In genomic region chr5:128575997-128576579, GRCm38 (mm10) we compare ENCODE assay signal across 15 mouse cellular contexts. TPM values are rescaled to one million over a fixed set of nuclear protein-coding genes. Genes with fewer than 3 reads are reported as not detected.
A peak's percentile ranks its signal among the peaks of the same experiment; 100 is the strongest.
DNase-seq lines count a peak whose midpoint lies in the region; ATAC-seq lines count a peak whose summit lies in the region.
"Had no signal": no experiment of that assay in that cellular context is flagged by ENCODE, and none has a peak within 500 bp of the region (broad histone marks: within the 10 kb centered on the region; RNA-seq: fewer than 3 reads in every experiment).

No protein-coding gene starts in this region.

- H3K9ac ChIP-seq in midbrain, embryonic 11.5 days (ENCODE audit: low read length) = no peak overlapping the region
- H3K9ac ChIP-seq in hindbrain, embryonic 16.5 days (ENCODE audit: low read depth, low read length) = no peak overlapping the region
- H3K9ac ChIP-seq: heart, embryonic 13.5 days; limb, embryonic 13.5 days had no signal

- H3K27ac ChIP-seq in midbrain, embryonic 10.5 days (replicated peaks) = peak overlapping the region; percentile 61
- no peak overlapping the region for H3K27ac ChIP-seq in midbrain, embryonic 11.5 days (ENCODE audit: low read depth, low read length)
- H3K27ac ChIP-seq in hindbrain, embryonic 16.5 days (ENCODE audit: low read depth, low read length) = 0 out of 2 replicates have a peak overlapping the region, but pooled peaks have one; percentile 32
- H3K27ac ChIP-seq: heart, embryonic 13.5 days; macrophage had no signal

- peak; percentile 15 to 41 for DNase-seq in frontal cortex, adult 2 months (ENCODE audit: extremely low spot score in 1 of 2, low spot score in 1 of 2)
- DNase-seq in midbrain, embryonic 10.5 days (ENCODE audit: low spot score) = no peak
- DNase-seq in midbrain, embryonic 11.5 days (ENCODE audit: low spot score, missing footprints) = no peak
- peak; percentile 15 for DNase-seq in right cerebral cortex, postnatal 14 days
- DNase-seq in spleen, postnatal 14 days (ENCODE audit: low spot score in 2 of 2) = no peak
- DNase-seq: cerebellum, adult 8-10 months; gastrocnemius, postnatal 36 days; kidney, postnatal 25 days; thymus, postnatal 25 days had no signal

- H3K4me3 ChIP-seq in midbrain, embryonic 10.5 days = no peak overlapping the region
- H3K4me3 ChIP-seq in midbrain, embryonic 11.5 days (ENCODE audit: low read depth, low read length) = no peak overlapping the region
- H3K4me3 ChIP-seq in hindbrain, embryonic 16.5 days (ENCODE audit: low read length) = no peak overlapping the region
- H3K4me3 ChIP-seq: heart, embryonic 13.5 days; limb, embryonic 13.5 days had no signal

- no peaks in the 10 kb centered on the region for H3K36me3 ChIP-seq in midbrain, embryonic 10.5 days
- no peaks in the 10 kb centered on the region for H3K36me3 ChIP-seq in midbrain, embryonic 11.5 days (ENCODE audit: control insufficient read depth, insufficient read depth, low read length)
- H3K36me3 ChIP-seq in hindbrain, embryonic 16.5 days (ENCODE audit: control insufficient read depth, insufficient read depth, low read length) = no peaks in the 10 kb centered on the region
- H3K36me3 ChIP-seq: heart, embryonic 13.5 days; limb, embryonic 13.5 days had no signal

- ATAC-seq in frontal cortex, adult (ENCODE audit: low TSS enrichment) = no peak; the same call in 1 of the 2 replicates
- no peak for ATAC-seq in midbrain, embryonic 11.5 days (ENCODE audit: low FRiP score)
- ATAC-seq in hindbrain, embryonic 16.5 days = peak; percentile 80
- no peak for ATAC-seq in megakaryocyte, adult 5-6 weeks (ENCODE audit: poor library complexity, severe bottlenecking)

- peaks cover 8% of the 10 kb centered on the region; the same call in 1 of the 2 replicates for H3K9me3 ChIP-seq in midbrain, embryonic 10.5 days (replicated peaks)
- no peaks in the 10 kb centered on the region for H3K9me3 ChIP-seq in midbrain, embryonic 11.5 days (ENCODE audit: control insufficient read depth, low read length)
- H3K9me3 ChIP-seq in hindbrain, embryonic 16.5 days (ENCODE audit: control insufficient read depth, low read length) = no peaks in the 10 kb centered on the region
- H3K9me3 ChIP-seq: limb, embryonic 13.5 days had no signal

- 78% methylated on average over 9 of the region's 9 CpGs for WGBS in midbrain, embryonic 10.5 days
- WGBS in midbrain, embryonic 11.5 days = 75% methylated on average over 9 of the region's 9 CpGs
- WGBS in hindbrain, embryonic 16.5 days = 53% methylated on average over 9 of the region's 9 CpGs

- H3K4me2 ChIP-seq in midbrain, embryonic 11.5 days = no peak overlapping the region
- H3K4me2 ChIP-seq in hindbrain, embryonic 16.5 days (ENCODE audit: low read length) = no peak overlapping the region
- H3K4me2 ChIP-seq: heart, embryonic 13.5 days; limb, embryonic 13.5 days had no signal

- peaks cover 26% of the 10 kb centered on the region for H3K27me3 ChIP-seq in midbrain, embryonic 10.5 days (ENCODE audit: low read depth, poor library complexity, severe bottlenecking)
- no peaks in the 10 kb centered on the region; the same call in 1 of the 2 replicates for H3K27me3 ChIP-seq in midbrain, embryonic 11.5 days (ENCODE audit: control insufficient read depth, insufficient read depth, low read length)
- no peaks in the 10 kb centered on the region for H3K27me3 ChIP-seq in hindbrain, embryonic 16.5 days (replicated peaks; ENCODE audit: control insufficient read depth, insufficient read depth, low read length)
- H3K27me3 ChIP-seq: limb, embryonic 13.5 days had no signal

- peaks cover 33% of the 10 kb centered on the region for H3K4me1 ChIP-seq in midbrain, embryonic 10.5 days
- H3K4me1 ChIP-seq in midbrain, embryonic 11.5 days (ENCODE audit: control insufficient read depth, insufficient read depth, low read length) = peaks cover 9% of the 10 kb centered on the region
- H3K4me1 ChIP-seq in hindbrain, embryonic 16.5 days (ENCODE audit: control insufficient read depth, insufficient read depth, low read depth, low read length) = peaks cover 3% of the 10 kb centered on the region

RNA-seq across cellular contexts. Expression of gene Fzd10, which starts 24.6 kb away (rescaled TPM):
- 1.3 and 1.8 TPM in 2 replicates for polyA plus RNA-seq in frontal cortex, adult 2 months (2012; rRNA removed)
- polyA plus RNA-seq in midbrain, embryonic 10.5 days (2016; fragmentation: Nextera tagmentation; extraction: Ambion mirVana) = 14.0 and 15.0 TPM in 2 replicates
- 22.4 and 25.6 TPM in 2 replicates for polyA plus RNA-seq in midbrain, embryonic 11.5 days (2014; fragmentation: Nextera tagmentation; extraction: Ambion mirVana)
- 2.9 and 3.1 TPM in 2 replicates for polyA plus RNA-seq in hindbrain, embryonic 16.5 days (2015; fragmentation: Nextera tagmentation; extraction: Ambion mirVana)
- total RNA-seq in megakaryocyte, adult 5-6 weeks (2015) = not detected in 2 replicates
- total RNA-seq in megakaryocyte, adult 5-6 weeks (2017) = 0.11 TPM in 1 of 2 replicates, not detected in the other
- polyA plus RNA-seq: macrophage had no signal

Comparison
In these comparisons a context has a peak if more than half of its experiments do, and no peak if none do; other contexts are left out.
1. DNase-seq: peak in frontal cortex, adult 2 months (2 of 2) and right cerebral cortex, postnatal 14 days (single experiment); none in midbrain, embryonic 10.5 days (single experiment), midbrain, embryonic 11.5 days (single experiment) and spleen, postnatal 14 days (0 of 2).